12 mouse cellular contexts compared by ENCODE assay signal in genomic region chr5:135253741-135254401, GRCm38 (mm10). TPM values are rescaled to one million over a fixed set of nuclear protein-coding genes. Genes with fewer than 3 reads are reported as not detected.
DNase-seq lines count a peak whose midpoint lies in the region; ATAC-seq and TF ChIP-seq lines count a peak whose summit lies in the region.
"Had no signal": no experiment of that assay in that cellular context is flagged by ENCODE, and none has a peak within 500 bp of the region (broad histone marks: within the 10 kb centered on the region; RNA-seq: fewer than 3 reads in every experiment).

No protein-coding gene starts in this region.

- peak; percentile 68 for DNase-seq in neural tube, embryonic 10.5 days (ENCODE audit: extremely low spot score, low spot score)
- no peak for DNase-seq in liver
- DNase-seq in thymus, postnatal 0 days (ENCODE audit: low spot score), result no peak
- DNase-seq in yolk sac, embryonic 10.5 days (ENCODE audit: low spot score), result no peak
- DNase-seq: cerebellum, postnatal 36 days; gastrocnemius, postnatal 25 days; thymus, postnatal 36 days had no signal

- WGBS in intestine, embryonic 15.5 days, result 19% methylated on average over 12 of the region's 12 CpGs
- WGBS in intestine, postnatal 0 days, result 23% methylated on average over 12 of the region's 12 CpGs
- WGBS in embryonic facial prominence, embryonic 13.5 days, result 5% methylated on average over 12 of the region's 12 CpGs
- WGBS in hindbrain, embryonic 16.5 days, result 7% methylated on average over 12 of the region's 12 CpGs

- no peak for TF ChIP-seq CTCF in intestine, postnatal 0 days (IDR thresholded peaks at IDR 0.05; ENCODE audit: low read depth)

- 0 out of 2 replicates have a peak, but pooled peaks cover 3% of the 10 kb centered on the region for H3K9me3 ChIP-seq in intestine, embryonic 15.5 days
- H3K9me3 ChIP-seq in intestine, postnatal 0 days (ENCODE audit: control insufficient read depth), result no peaks in the 10 kb centered on the region
- no peaks in the 10 kb centered on the region for H3K9me3 ChIP-seq in embryonic facial prominence, embryonic 13.5 days
- H3K9me3 ChIP-seq in hindbrain, embryonic 16.5 days (ENCODE audit: control insufficient read depth, low read length), result 0 out of 2 replicates have a peak, but pooled peaks cover 3% of the 10 kb centered on the region

- ATAC-seq in intestine, embryonic 15.5 days, result no peak
- no peak for ATAC-seq in intestine, postnatal 0 days
- ATAC-seq in embryonic facial prominence, embryonic 13.5 days (ENCODE audit: insufficient number of reproducible peaks, insufficient read depth, low FRiP score, low TSS enrichment, low read depth), result 0 out of 2 replicates have a peak, but pooled peaks have one; percentile 21
- peak; percentile 75 for ATAC-seq in hindbrain, embryonic 16.5 days

- H3K4me2 ChIP-seq in intestine, embryonic 15.5 days (replicated peaks), result 0 out of 2 replicates have a peak overlapping the region, but pooled peaks have one; percentile 6
- no peak overlapping the region for H3K4me2 ChIP-seq in intestine, postnatal 0 days (replicated peaks; ENCODE audit: low read depth)
- H3K4me2 ChIP-seq in embryonic facial prominence, embryonic 13.5 days, result peak overlapping the region; percentile 18; the same call in 1 of the 2 replicates
- H3K4me2 ChIP-seq in hindbrain, embryonic 16.5 days (ENCODE audit: low read length), result no peak overlapping the region

- no peaks in the 10 kb centered on the region for H3K36me3 ChIP-seq in intestine, embryonic 15.5 days
- no peaks in the 10 kb centered on the region for H3K36me3 ChIP-seq in intestine, postnatal 0 days (ENCODE audit: control insufficient read depth, insufficient read depth)
- H3K36me3 ChIP-seq in embryonic facial prominence, embryonic 13.5 days, result no peaks in the 10 kb centered on the region
- H3K36me3 ChIP-seq in hindbrain, embryonic 16.5 days (ENCODE audit: control insufficient read depth, insufficient read depth, low read length), result no peaks in the 10 kb centered on the region

- peaks cover 21% of the 10 kb centered on the region for H3K27me3 ChIP-seq in intestine, embryonic 15.5 days (replicated peaks)
- peaks cover 19% of the 10 kb centered on the region for H3K27me3 ChIP-seq in intestine, postnatal 0 days (replicated peaks; ENCODE audit: control insufficient read depth, insufficient read depth, low read length)
- peaks cover 24% of the 10 kb centered on the region for H3K27me3 ChIP-seq in embryonic facial prominence, embryonic 13.5 days
- H3K27me3 ChIP-seq in hindbrain, embryonic 16.5 days (replicated peaks; ENCODE audit: control insufficient read depth, insufficient read depth, low read length), result peaks cover 4% of the 10 kb centered on the region

- no peak overlapping the region for H3K27ac ChIP-seq in intestine, embryonic 15.5 days
- no peak overlapping the region for H3K27ac ChIP-seq in intestine, postnatal 0 days (ENCODE audit: low read depth, low read length)
- peak overlapping the region; percentile 68 for H3K27ac ChIP-seq in embryonic facial prominence, embryonic 13.5 days
- H3K27ac ChIP-seq in hindbrain, embryonic 16.5 days (ENCODE audit: low read depth, low read length), result peak overlapping the region; percentile 62
- H3K27ac ChIP-seq: macrophage had no signal

- peaks cover 22% of the 10 kb centered on the region for H3K4me1 ChIP-seq in intestine, embryonic 15.5 days (replicated peaks)
- peaks cover 4% of the 10 kb centered on the region; the same call in 1 of the 2 replicates for H3K4me1 ChIP-seq in intestine, postnatal 0 days (replicated peaks; ENCODE audit: control insufficient read depth, insufficient read depth, low read length)
- peaks cover 39% of the 10 kb centered on the region for H3K4me1 ChIP-seq in embryonic facial prominence, embryonic 13.5 days
- H3K4me1 ChIP-seq in hindbrain, embryonic 16.5 days (ENCODE audit: control insufficient read depth, insufficient read depth, low read depth, low read length), result peaks cover 27% of the 10 kb centered on the region

- no peak overlapping the region for H3K4me3 ChIP-seq in intestine, embryonic 15.5 days (replicated peaks)
- no peak overlapping the region for H3K4me3 ChIP-seq in intestine, postnatal 0 days (ENCODE audit: low read depth, low read length)
- no peak overlapping the region for H3K4me3 ChIP-seq in embryonic facial prominence, embryonic 13.5 days
- H3K4me3 ChIP-seq in hindbrain, embryonic 16.5 days (ENCODE audit: low read length), result no peak overlapping the region

- no peak overlapping the region for H3K9ac ChIP-seq in intestine, embryonic 15.5 days
- no peak overlapping the region for H3K9ac ChIP-seq in intestine, postnatal 0 days (ENCODE audit: low read depth, low read length)
- H3K9ac ChIP-seq in embryonic facial prominence, embryonic 13.5 days, result peak overlapping the region; percentile 37; the same call in 1 of the 2 replicates
- no peak overlapping the region for H3K9ac ChIP-seq in hindbrain, embryonic 16.5 days (ENCODE audit: low read depth, low read length)

RNA-seq across cellular contexts. Expression of gene Fzd9, which starts 2.8 kb away (rescaled TPM):
- polyA plus RNA-seq in intestine, embryonic 15.5 days (2015; fragmentation: Nextera tagmentation; extraction: Ambion mirVana), result 0.87 and 0.88 TPM in 2 replicates
- 0.07 and 0.18 TPM in 2 replicates for polyA plus RNA-seq in intestine, postnatal 0 days (2015; fragmentation: Nextera tagmentation; extraction: Ambion mirVana)
- 11.9 and 18.1 TPM in 2 replicates for polyA plus RNA-seq in embryonic facial prominence, embryonic 13.5 days (2015; fragmentation: Nextera tagmentation; extraction: Ambion mirVana)
- 19.7 and 21.3 TPM in 2 replicates for polyA plus RNA-seq in hindbrain, embryonic 16.5 days (2015; fragmentation: Nextera tagmentation; extraction: Ambion mirVana)
- 0.33 and 0.64 TPM in 2 replicates for polyA plus RNA-seq in thymus, postnatal 0 days (2015; fragmentation: Nextera tagmentation; extraction: Ambion mirVana)
- polyA plus RNA-seq: macrophage had no signal

Comparison
In these comparisons a context has a peak if more than half of its experiments do, and no peak if none do; other contexts are left out.
1. H3K4me2 ChIP-seq: peak in intestine, embryonic 15.5 days (single experiment) and embryonic facial prominence, embryonic 13.5 days (single experiment); none in intestine, postnatal 0 days (single experiment) and hindbrain, embryonic 16.5 days (single experiment).
2. ATAC-seq: peak in embryonic facial prominence, embryonic 13.5 days (single experiment) and hindbrain, embryonic 16.5 days (single experiment); none in intestine, embryonic 15.5 days (single experiment) and intestine, postnatal 0 days (single experiment).
3. H3K27ac ChIP-seq: peak in embryonic facial prominence, embryonic 13.5 days (single experiment) and hindbrain, embryonic 16.5 days (single experiment); none in intestine, embryonic 15.5 days (single experiment) and intestine, postnatal 0 days (single experiment).